Mouse (Mus musculus) olfactory bulb, adult 2 months (tissue): Measurements from ENCODE around the gene Islr. TPM values are rescaled to one million over a fixed set of nuclear protein-coding genes. Genes with fewer than 3 reads are reported as not detected.

Experiments used
- H3K27ac ChIP-seq: fragments of 200-500 bp; 2 replicates; pipeline ENCODE4 v1.5.1; 2012; ENCODE audit warnings: low read depth, low read length; ENCODE audit not compliant: insufficient read depth
- H3K4me1 ChIP-seq: fragments of 200-500 bp; 2 replicates; pipeline ENCODE4 v1.6.1; 2012; ENCODE audit warnings: low read length; ENCODE audit not compliant: control insufficient read depth, insufficient read depth
- H3K4me3 ChIP-seq: fragments of 200-500 bp; 2 replicates; pipeline ENCODE4 v1.5.1; 2012; ENCODE audit warnings: mild to moderate bottlenecking, low read depth, low read length, moderate library complexity; ENCODE audit not compliant: insufficient read depth
- CTCF ChIP-seq: fragments of 200-500 bp; IDR thresholded peaks from 2 replicates; pipeline ENCODE4 v1.5.1; 2012; ENCODE audit warnings: low read depth, mild to moderate bottlenecking, low read length, moderate library complexity; ENCODE audit not compliant: insufficient read depth
- POLR2A ChIP-seq: fragments of 200-500 bp; IDR thresholded peaks from 2 replicates; pipeline ENCODE4 v1.6.1; 2012; ENCODE audit warnings: mild to moderate bottlenecking, low read depth, low read length, moderate library complexity; ENCODE audit not compliant: insufficient read depth
- WGBS: fragments of 180-500 bp; shearing (Covaris S2); methylation state at CpG from one replicate; pipeline ENCODE4 v1.1.7; 2018; 5-methylcytosine and 5-hydroxymethylcytosine counted together
- polyA plus RNA-seq: library from polyadenylated mRNA; stranded (reverse); fragments of >200 nt; gene quantifications from 2 replicates; pipeline ENCODE4 v1.2.4, GENCODE M21; 2012; ENCODE audit warnings: low replicate concordance; ENCODE audit not compliant: missing spikeins, insufficient read depth, insufficient read length

Islr gene
- polyA plus RNA-seq, 1 experiment: not detected

DNA sequence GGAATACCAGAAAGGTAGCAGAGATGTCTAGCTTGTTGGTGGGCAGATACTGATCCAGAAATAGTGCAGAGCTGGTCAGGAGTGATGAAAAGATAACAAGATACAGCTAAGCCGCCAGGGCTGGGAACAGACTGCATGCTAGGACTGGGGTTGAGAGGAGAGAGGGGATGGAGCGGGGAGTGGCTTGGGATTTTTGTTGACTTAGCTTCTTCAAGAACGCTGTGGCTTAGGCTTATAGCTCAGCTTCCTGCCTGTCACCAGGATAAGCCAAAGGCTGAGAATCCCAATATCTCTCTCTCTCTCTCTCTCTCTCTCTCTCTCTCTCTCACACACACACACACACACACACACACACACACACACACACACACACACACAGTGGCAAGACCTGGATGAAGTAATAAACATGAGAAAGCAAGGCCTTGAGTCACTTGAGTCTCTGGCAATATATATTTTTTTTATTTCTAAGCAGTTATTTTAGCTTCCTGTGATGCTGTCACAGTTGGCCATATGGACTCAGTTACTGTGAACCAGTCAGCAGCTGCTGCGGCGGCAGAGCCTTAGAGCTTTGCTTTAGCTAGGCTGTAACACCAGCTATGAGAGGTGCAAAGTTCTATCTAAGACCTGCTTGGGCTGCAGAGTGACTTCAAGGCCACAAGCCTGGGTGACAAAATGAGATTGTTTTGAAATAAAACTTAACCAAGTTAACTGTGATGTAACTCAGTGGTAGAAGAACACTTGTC is 28.2 kb downstream of the Islr start:
- Histone ChIP-seq H3K4me3 (no peak overlapping the region), H3K27ac (peak overlapping the region; percentile 67; the same call in 1 of the 2 replicates), H3K4me1 (peaks cover 14% of the 10 kb centered on the region; the same call in 1 of the 2 replicates)
- TF ChIP-seq CTCF (no peak), POLR2A (no peak)
- 50% methylated on average over 5 of the region's 5 CpGs for WGBS

DNA sequence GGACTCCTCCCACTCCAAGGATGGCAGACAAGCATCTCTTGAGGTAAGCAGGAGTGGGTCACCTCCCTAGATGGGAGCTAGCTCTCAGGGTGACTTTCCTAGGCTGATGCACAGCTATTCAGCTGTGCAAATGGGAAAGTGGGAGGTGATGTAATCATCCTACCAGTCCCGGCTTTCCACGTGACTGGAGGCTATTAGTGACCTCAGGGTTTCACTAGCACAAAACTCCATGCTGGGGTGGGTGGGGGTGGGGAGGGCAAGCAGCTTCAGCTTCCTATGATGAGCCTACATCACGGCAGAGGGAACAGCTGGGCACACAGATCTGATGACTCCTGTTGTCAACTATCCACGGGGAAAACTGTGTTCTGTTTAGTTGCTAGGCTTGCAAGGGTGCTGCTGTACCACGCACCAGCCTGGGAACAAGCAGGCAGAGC is 29.3 kb downstream of the Islr start:
- WGBS: 23% methylated on average over 5 of the region's 5 CpGs
- Histone ChIP-seq H3K27ac (peak overlapping the region; percentile 67), H3K4me1 (peaks cover 14% of the 10 kb centered on the region; the same call in 1 of the 2 replicates), H3K4me3 (no peak overlapping the region)
- TF ChIP-seq POLR2A (no peak), CTCF (no peak)

DNA sequence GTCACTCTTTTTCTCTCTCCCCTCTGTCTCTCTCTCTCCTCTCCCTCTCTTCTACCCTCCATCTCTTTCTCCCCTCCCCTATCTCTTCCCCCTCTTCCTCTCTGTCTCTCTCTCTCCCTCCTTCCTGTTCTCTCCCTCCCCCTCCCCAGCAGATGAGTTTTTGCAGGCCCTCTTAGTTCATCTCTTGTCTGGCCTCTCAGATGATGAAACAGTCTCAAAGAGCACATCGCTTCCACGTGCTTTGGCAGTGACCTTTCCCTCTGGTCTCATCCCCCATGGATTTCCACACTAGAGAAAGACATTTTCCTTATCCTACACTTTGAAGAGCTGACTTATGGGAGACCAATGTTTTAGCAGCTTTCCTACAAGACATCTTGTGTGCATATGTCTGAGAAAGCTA is 31.2 kb downstream of the Islr start:
- WGBS: 80% methylated on average over 2 of the region's 2 CpGs
- Histone ChIP-seq H3K4me3 (no peak overlapping the region), H3K4me1 (peaks cover 10% of the 10 kb centered on the region; the same call in 1 of the 2 replicates), H3K27ac (no peak overlapping the region)
- no peak for TF ChIP-seq POLR2A
- TF ChIP-seq CTCF: no peak

DNA sequence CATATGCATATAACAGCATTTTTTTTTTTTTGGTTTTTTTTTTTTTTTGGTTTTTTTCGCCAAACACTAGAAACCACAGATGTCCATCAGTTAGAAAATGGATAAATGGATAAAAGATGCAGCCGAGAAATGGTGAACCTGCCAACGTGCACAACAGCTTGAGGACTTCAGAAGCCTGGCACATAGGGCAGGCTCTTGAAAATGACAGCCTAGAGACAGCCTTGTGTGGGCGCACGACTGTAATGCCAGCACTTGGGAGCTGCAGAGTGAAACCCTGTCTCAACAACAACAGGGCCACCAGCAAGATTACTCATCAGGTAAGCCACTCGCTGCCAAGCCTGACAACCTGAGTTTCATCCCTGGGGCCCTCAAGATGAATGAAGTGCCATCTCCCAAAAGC is 34.7 kb downstream of the Islr start:
- Histone ChIP-seq H3K27ac (no peak overlapping the region), H3K4me1 (no peaks in the 10 kb centered on the region), H3K4me3 (no peak overlapping the region)
- no peak for TF ChIP-seq CTCF
- TF ChIP-seq POLR2A: no peak
- 77% methylated on average over 6 of the region's 6 CpGs for WGBS

DNA sequence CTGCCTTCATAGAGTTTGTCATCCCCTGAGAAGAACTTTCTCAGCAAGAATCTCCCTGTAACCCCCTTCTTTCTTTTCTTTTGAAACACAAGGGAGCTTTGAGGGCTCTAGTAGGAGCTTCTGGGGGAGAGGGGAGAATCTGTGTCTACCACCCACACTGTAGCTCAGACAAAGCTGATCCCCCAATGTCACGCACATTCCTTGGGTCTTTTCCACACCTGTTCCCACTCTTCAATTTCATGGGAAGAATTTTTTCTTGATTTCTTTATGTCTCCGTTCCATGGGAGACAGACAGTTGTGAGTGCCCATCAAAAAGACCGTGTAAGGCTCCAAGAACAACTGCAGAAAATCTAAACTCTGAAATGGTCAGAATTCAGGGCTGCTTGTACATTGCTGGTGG is 35.2 kb downstream of the Islr start:
- Histone ChIP-seq H3K4me1 (no peaks in the 10 kb centered on the region), H3K27ac (no peak overlapping the region), H3K4me3 (no peak overlapping the region)
- TF ChIP-seq POLR2A (no peak), CTCF (no peak)
- WGBS: 84% methylated on average over 3 of the region's 3 CpGs

DNA sequence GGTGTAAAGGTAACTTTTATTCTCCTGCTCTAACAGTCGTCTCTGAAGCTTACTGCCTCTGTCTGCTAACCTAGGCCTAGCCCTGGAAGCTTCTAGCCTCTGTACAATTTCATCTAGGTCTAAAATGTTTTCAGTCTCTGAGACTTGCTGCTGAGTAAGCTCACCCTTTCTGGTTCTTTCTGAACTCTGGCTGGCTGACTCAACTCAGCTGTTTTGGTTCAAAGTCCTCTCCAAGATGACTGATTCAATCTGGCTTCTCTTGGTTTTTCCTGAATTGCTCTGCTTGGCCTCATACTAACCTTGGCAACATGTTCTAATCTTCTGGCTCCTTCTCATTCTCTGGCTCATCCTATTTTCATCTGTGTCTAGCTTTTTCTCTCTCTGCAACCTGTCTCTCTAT is 38.3 kb downstream of the Islr start:
- H3K4me3 ChIP-seq: no peak overlapping the region
- WGBS: 95% methylated on average over 1 of the region's 1 CpGs
- peaks cover 7% of the 10 kb centered on the region for H3K4me1 ChIP-seq
- no peak overlapping the region for H3K27ac ChIP-seq
- TF ChIP-seq POLR2A: no peak
- TF ChIP-seq CTCF: no peak

DNA sequence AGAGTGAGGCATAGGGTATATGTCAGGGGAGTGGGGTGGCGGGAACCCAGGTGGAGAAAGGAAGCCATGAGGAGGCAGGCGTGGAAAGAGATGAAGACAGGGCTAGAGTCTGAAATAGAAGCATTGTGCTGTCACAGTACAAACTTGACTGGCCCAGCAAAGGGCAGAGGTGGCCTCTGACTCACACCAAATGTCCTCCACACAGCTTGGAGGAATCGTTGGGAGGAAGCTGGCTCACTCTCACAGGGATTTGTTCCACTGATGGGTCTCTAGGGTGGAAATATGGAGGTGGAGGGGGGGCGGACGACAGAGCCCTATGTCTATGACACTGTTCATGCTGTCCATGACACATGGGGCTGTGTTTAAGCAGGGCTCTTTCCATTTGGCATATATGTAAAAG is 41.0 kb downstream of the Islr start:
- 68% methylated on average over 5 of the region's 5 CpGs for WGBS
- no peak overlapping the region for H3K27ac ChIP-seq
- TF ChIP-seq CTCF (no peak), POLR2A (no peak)
- H3K4me1 ChIP-seq: peaks cover 15% of the 10 kb centered on the region
- no peak overlapping the region for H3K4me3 ChIP-seq

DNA sequence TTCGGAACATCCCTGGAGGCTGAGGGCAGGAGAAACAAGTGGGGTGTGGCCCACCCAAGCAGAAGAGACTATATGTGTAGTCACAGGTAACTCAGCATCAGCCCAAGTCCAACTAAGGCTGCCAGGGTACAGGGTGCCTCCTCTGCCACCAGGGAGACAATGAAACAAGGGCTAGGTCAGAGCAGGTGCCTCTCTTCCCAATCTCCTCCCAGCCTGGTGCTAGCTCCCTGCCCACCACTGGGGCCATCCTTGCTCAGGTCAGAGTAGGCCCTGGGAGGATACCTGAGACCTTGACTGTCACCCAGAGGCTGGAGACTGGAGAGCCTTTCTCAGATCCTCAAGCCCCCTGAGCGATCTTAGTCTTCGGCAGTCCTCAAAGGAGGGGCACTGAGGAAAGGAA is 41.9 kb downstream of the Islr start:
- TF ChIP-seq POLR2A (no peak), CTCF (no peak)
- Histone ChIP-seq H3K4me3 (no peak overlapping the region), H3K27ac (no peak overlapping the region), H3K4me1 (peaks cover 23% of the 10 kb centered on the region)
- WGBS: 98% methylated on average over 3 of the region's 3 CpGs

DNA sequence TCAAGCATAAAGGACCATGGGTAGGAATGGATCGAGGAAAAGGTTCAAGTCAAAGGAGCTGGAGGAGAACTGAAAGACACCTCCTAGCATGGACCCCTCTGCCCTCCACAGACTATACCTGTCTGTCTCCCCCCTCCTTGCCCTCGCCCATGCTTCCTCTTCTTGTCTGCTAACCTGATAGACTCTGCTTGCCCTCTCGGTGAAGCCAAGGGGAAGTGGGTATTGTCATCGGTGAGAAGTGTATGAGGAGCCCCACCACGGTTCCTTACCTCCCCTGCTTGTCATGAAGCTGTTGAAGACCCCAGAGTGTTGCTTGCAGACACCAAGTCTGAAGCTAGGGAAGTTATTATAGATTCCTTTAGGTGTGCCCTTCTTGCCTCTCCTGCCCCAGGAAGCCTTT is 43.8 kb downstream of the Islr start:
- H3K4me3 ChIP-seq: no peak overlapping the region
- H3K27ac ChIP-seq: no peak overlapping the region
- TF ChIP-seq POLR2A: no peak
- no peak for TF ChIP-seq CTCF
- peaks cover 26% of the 10 kb centered on the region for H3K4me1 ChIP-seq
- WGBS: 94% methylated on average over 5 of the region's 5 CpGs

DNA sequence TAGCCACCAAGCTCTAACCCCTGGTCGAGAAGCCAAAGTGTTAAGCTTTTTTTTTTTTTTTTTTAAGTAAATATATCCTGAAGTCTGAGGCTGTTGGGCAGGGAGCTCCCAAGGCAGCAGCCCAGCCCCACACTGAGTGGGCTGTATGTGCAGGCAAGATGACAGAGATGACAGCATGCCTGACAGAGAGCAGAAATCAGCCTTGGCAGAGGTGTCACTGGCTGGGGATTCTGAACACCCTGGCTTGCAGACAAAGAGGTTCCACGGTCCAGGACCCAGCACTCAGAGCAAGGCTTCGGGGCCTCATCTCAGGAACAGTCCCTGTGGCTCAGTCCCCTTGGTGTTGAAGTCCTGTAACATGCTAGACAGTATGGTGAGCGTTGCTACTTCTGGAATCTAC is 44.3 kb downstream of the Islr start:
- Histone ChIP-seq H3K4me1 (peaks cover 26% of the 10 kb centered on the region), H3K27ac (no peak overlapping the region), H3K4me3 (no peak overlapping the region)
- WGBS: 84% methylated on average over 4 of the region's 4 CpGs
- TF ChIP-seq CTCF (no peak), POLR2A (no peak)
